Mouse (Mus musculus): Measurements from ENCODE around the gene Zfp326. TPM values are rescaled to one million over a fixed set of nuclear protein-coding genes. Genes with fewer than 3 reads are reported as not detected.

The Zfp326 gene
- total and polyA plus RNA-seq, 3 experiments, result 5.5 to 10.7 (median 9.3) TPM

- H3K9ac ChIP-seq (ENCODE audit: low read depth, low read length), result no peak overlapping the region
- intact Hi-C loops (cut with DNase I), result no loop called here
- WGBS, result 61% methylated on average over 3 of the region's 3 CpGs
- H3K36me3 ChIP-seq (ENCODE audit: control insufficient read depth, insufficient read depth, low read length), result no peaks in the 10 kb centered on the region
- H3K4me3 ChIP-seq, result no peak overlapping the region
- DNase-seq, result no peak
- H3K27me3 ChIP-seq (ENCODE audit: control insufficient read depth, insufficient read depth, low read length), result no peaks in the 10 kb centered on the region
- H3K4me1 ChIP-seq (ENCODE audit: control insufficient read depth, insufficient read depth, low read length), result peaks cover 8% of the 10 kb centered on the region
- H3K27ac ChIP-seq, result no peak overlapping the region
- TF ChIP-seq POLR2A (IDR thresholded peaks at IDR 0.05; ENCODE audit: insufficient read depth, low read depth, low read length) (no peak), CTCF (IDR thresholded peaks at IDR 0.05) (no peak), EP300 (IDR thresholded peaks at IDR 0.05; ENCODE audit: insufficient read depth, low read depth, low read length) (no peak)
- no peaks in the 10 kb centered on the region for H3K79me2 ChIP-seq (replicated peaks; ENCODE audit: control insufficient read depth, insufficient read depth, low read length)
Measured at GRCm38 (mm10) chr5:105833923-105834322, 42.4 kb upstream of the Zfp326 start.

GRCm38 (mm10) chr5:105836006-105836405 lies 40.4 kb upstream of the Zfp326 start:
- Histone ChIP-seq H3K4me1 (ENCODE audit: control insufficient read depth, insufficient read depth, low read length) (peaks cover 8% of the 10 kb centered on the region), H3K36me3 (ENCODE audit: control insufficient read depth, insufficient read depth, low read length) (no peaks in the 10 kb centered on the region), H3K27me3 (ENCODE audit: control insufficient read depth, insufficient read depth, low read length) (no peaks in the 10 kb centered on the region), H3K27ac (no peak overlapping the region), H3K79me2 (replicated peaks; ENCODE audit: control insufficient read depth, insufficient read depth, low read length) (no peaks in the 10 kb centered on the region), H3K4me3 (no peak overlapping the region), H3K9ac (ENCODE audit: low read depth, low read length) (no peak overlapping the region)
- peak; percentile 49 to 68 for DNase-seq
- TF ChIP-seq EP300 (IDR thresholded peaks at IDR 0.05; ENCODE audit: insufficient read depth, low read depth, low read length) (no peak), POLR2A (IDR thresholded peaks at IDR 0.05; ENCODE audit: insufficient read depth, low read depth, low read length) (no peak), CTCF (IDR thresholded peaks at IDR 0.05) (no peak)
- WGBS, result 56% methylated on average over 9 of the region's 9 CpGs
- intact Hi-C loops (cut with DNase I), result no loop called here

DNA sequence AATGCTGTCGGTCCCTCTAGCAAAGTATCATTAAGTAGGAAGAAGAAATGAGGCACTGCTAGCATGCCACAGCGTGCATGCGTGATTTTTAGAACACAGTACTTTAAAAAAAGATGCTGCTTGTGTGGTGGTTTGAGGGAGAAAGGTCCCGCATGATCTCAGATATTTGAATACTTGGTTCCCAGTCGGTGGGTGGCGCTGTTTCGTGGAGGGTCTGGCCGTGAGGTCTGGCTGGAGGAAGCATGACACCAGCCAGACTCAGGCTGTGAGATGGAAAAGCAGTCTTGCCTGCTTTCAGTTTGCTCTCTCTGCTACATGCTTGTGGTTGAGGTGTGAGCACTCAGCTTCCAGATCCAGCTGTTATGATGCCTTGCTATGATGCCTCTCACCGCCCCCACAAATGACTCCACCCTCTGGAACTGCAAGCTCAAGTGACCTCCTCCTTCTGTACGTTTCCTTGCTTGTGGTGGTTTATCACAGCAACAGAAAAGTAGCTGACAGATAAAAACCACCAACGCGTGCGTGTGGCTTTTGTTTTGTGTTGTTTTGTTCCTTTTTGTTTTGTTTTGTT lies 36.5 kb upstream of the Zfp326 start:
- intact Hi-C loops (cut with DNase I), result no loop called here

GRCm38 (mm10) chr5:105844044-105844753 lies 32.2 kb upstream of the Zfp326 start:
- WGBS, result 56% methylated on average over 10 of the region's 10 CpGs
- peaks cover 6% of the 10 kb centered on the region for H3K4me1 ChIP-seq (ENCODE audit: control insufficient read depth, insufficient read depth, low read length)
- intact Hi-C loops (cut with DNase I), result no loop called here
- no peak for DNase-seq
- no peaks in the 10 kb centered on the region for H3K36me3 ChIP-seq (ENCODE audit: control insufficient read depth, insufficient read depth, low read length)
- no peaks in the 10 kb centered on the region for H3K27me3 ChIP-seq (ENCODE audit: control insufficient read depth, insufficient read depth, low read length)
- TF ChIP-seq EP300 (IDR thresholded peaks at IDR 0.05; ENCODE audit: insufficient read depth, low read depth, low read length) (no peak), CTCF (IDR thresholded peaks at IDR 0.05) (no peak), POLR2A (IDR thresholded peaks at IDR 0.05; ENCODE audit: insufficient read depth, low read depth, low read length) (no peak)
- no peaks in the 10 kb centered on the region for H3K79me2 ChIP-seq (replicated peaks; ENCODE audit: control insufficient read depth, insufficient read depth, low read length)
- no peak overlapping the region for H3K9ac ChIP-seq (ENCODE audit: low read depth, low read length)
- H3K27ac ChIP-seq, result no peak overlapping the region
- H3K4me3 ChIP-seq, result no peak overlapping the region

More for the DNA sequence above, 36.5 kb upstream of the Zfp326 start:
- Histone ChIP-seq H3K9ac (ENCODE audit: low read depth, low read length) (no peak overlapping the region), H3K79me2 (replicated peaks; ENCODE audit: control insufficient read depth, insufficient read depth, low read length) (no peaks in the 10 kb centered on the region), H3K4me3 (no peak overlapping the region), H3K27me3 (ENCODE audit: control insufficient read depth, insufficient read depth, low read length) (no peaks in the 10 kb centered on the region), H3K36me3 (ENCODE audit: control insufficient read depth, insufficient read depth, low read length) (no peaks in the 10 kb centered on the region), H3K27ac (no peak overlapping the region), H3K4me1 (ENCODE audit: control insufficient read depth, insufficient read depth, low read length) (peaks cover 6% of the 10 kb centered on the region)
- DNase-seq, result no peak
- no peak for TF ChIP-seq EP300 (IDR thresholded peaks at IDR 0.05; ENCODE audit: insufficient read depth, low read depth, low read length)
- no peak for TF ChIP-seq POLR2A (IDR thresholded peaks at IDR 0.05; ENCODE audit: insufficient read depth, low read depth, low read length)
- TF ChIP-seq CTCF (IDR thresholded peaks at IDR 0.05), result no peak
- 68% methylated on average over 13 of the region's 13 CpGs for WGBS

- Histone ChIP-seq H3K4me3 (no peak overlapping the region), H3K36me3 (ENCODE audit: control insufficient read depth, insufficient read depth, low read length) (no peaks in the 10 kb centered on the region), H3K79me2 (replicated peaks; ENCODE audit: control insufficient read depth, insufficient read depth, low read length) (no peaks in the 10 kb centered on the region), H3K27me3 (ENCODE audit: control insufficient read depth, insufficient read depth, low read length) (no peaks in the 10 kb centered on the region), H3K27ac (no peak overlapping the region), H3K9ac (ENCODE audit: low read depth, low read length) (no peak overlapping the region), H3K4me1 (ENCODE audit: control insufficient read depth, insufficient read depth, low read length) (peaks cover 10% of the 10 kb centered on the region)
- no peak for TF ChIP-seq EP300 (IDR thresholded peaks at IDR 0.05; ENCODE audit: insufficient read depth, low read depth, low read length)
- TF ChIP-seq CTCF (IDR thresholded peaks at IDR 0.05), result peak; percentile 50
- no peak for DNase-seq
- intact Hi-C loops (cut with DNase I), result no loop called here
- WGBS, result 96% methylated on average over 2 of the region's 2 CpGs
Measured at GRCm38 (mm10) chr5:105845041-105845440, 31.3 kb upstream of the Zfp326 start.

DNA sequence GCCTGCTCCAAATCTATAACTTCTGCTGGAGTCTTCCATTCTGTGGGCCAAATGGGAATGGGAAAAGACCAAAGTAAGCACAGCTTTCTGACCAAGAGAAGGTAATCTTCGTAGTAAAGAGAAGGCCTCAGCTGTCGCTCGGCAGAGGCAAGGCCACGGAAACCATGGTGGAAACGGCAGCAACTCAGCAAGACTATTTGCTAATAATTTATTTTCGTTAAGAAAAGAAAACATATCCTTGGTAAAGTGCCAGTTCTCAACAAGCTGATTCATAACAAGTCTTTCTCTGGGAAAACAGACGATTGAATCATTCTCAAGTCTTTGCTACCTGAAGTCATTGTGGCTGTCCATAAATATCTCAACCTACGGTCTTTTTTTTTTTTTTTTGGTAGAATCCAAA lies 28.6 kb upstream of the Zfp326 start:
- TF ChIP-seq POLR2A (IDR thresholded peaks at IDR 0.05; ENCODE audit: insufficient read depth, low read depth, low read length) (no peak), EP300 (IDR thresholded peaks at IDR 0.05; ENCODE audit: insufficient read depth, low read depth, low read length) (no peak)
- H3K9ac ChIP-seq (ENCODE audit: low read depth, low read length), result no peak overlapping the region
- WGBS, result 75% methylated on average over 8 of the region's 8 CpGs
- intact Hi-C loops (cut with DNase I), result no loop called here
- no peaks in the 10 kb centered on the region for H3K36me3 ChIP-seq (ENCODE audit: control insufficient read depth, insufficient read depth, low read length)
- no peaks in the 10 kb centered on the region for H3K79me2 ChIP-seq (replicated peaks; ENCODE audit: control insufficient read depth, insufficient read depth, low read length)
- DNase-seq, result no peak
- H3K27ac ChIP-seq, result no peak overlapping the region
- H3K27me3 ChIP-seq (ENCODE audit: control insufficient read depth, insufficient read depth, low read length), result no peaks in the 10 kb centered on the region
- peaks cover 10% of the 10 kb centered on the region for H3K4me1 ChIP-seq (ENCODE audit: control insufficient read depth, insufficient read depth, low read length)
- no peak overlapping the region for H3K4me3 ChIP-seq

Measured in heart, adult 2 months (tissue).